Mouse (Mus musculus) forebrain, embryonic 10.5 days (tissue): ENCODE results near the gene Rfx4. TPM values are rescaled to one million over a fixed set of nuclear protein-coding genes. Genes with fewer than 3 reads are reported as not detected.

Experiments used
- DNase-seq: peaks from one replicate; pipeline ENCODE4 v3.0.0-alpha.2; 2017; ENCODE audit warnings: low spot score; ENCODE audit errors: extremely low spot score
- H3K27ac ChIP-seq: fragments of 300-500 bp; sonication (generic); 2 replicates; pipeline ENCODE4 v1.5.1; 2016; ENCODE audit warnings: mild to moderate bottlenecking
- H3K27me3 ChIP-seq: fragments of 300-500 bp; sonication (generic); 2 replicates; pipeline ENCODE4 v1.6.1; 2016; ENCODE audit warnings: mild to moderate bottlenecking; ENCODE audit not compliant: poor library complexity, severe bottlenecking
- H3K36me3 ChIP-seq: fragments of 300-500 bp; sonication (generic); replicated peaks from 2 replicates; pipeline ENCODE4 v1.6.1; 2016; ENCODE audit warnings: mild to moderate bottlenecking, moderate library complexity
- H3K4me1 ChIP-seq: fragments of 300-500 bp; sonication (generic); 2 replicates; pipeline ENCODE4 v1.6.1; 2016
- H3K4me3 ChIP-seq: fragments of 300-500 bp; sonication (generic); 2 replicates; pipeline ENCODE4 v1.5.1; 2016; ENCODE audit warnings: mild to moderate bottlenecking, moderate library complexity
- H3K9me3 ChIP-seq: fragments of 300-500 bp; sonication (generic); 2 replicates; pipeline ENCODE4 v1.6.1; 2016; ENCODE audit warnings: mild to moderate bottlenecking, moderate library complexity
- WGBS: fragments of 180-500 bp; shearing (Covaris S2); methylation state at CpG from one replicate; pipeline ENCODE4 v1.1.7; 2016; 5-methylcytosine and 5-hydroxymethylcytosine counted together
- polyA plus RNA-seq: library from polyadenylated mRNA; unstranded; fragments of >200 nt; fragmentation: Nextera tagmentation; extraction: Ambion mirVana; gene quantifications from 2 replicates; pipeline ENCODE4 v1.2.1, GENCODE M21; 2016

The Rfx4 gene
- polyA plus RNA-seq, result 24.8 and 26.1 TPM in 2 replicates

GRCm38 (mm10) chr10:84755786-84756203 is at the start of gene Rfx4:
TSS of gene Rfx4 (plus strand) at chr10:84756062.
- Histone ChIP-seq H3K36me3 (no peaks in the 10 kb centered on the region), H3K4me1 (peaks cover 70% of the 10 kb centered on the region), H3K4me3 (peak within 1 kb of the TSS; percentile 71), H3K27ac (peak within 1 kb of the TSS; percentile 94), H3K27me3 (peaks cover 96% of the 10 kb centered on the region), H3K9me3 (no peaks in the 10 kb centered on the region)
- WGBS, result under 1% methylated on average over 24 of the region's 24 CpGs
- peak; percentile 84 for DNase-seq

DNA sequence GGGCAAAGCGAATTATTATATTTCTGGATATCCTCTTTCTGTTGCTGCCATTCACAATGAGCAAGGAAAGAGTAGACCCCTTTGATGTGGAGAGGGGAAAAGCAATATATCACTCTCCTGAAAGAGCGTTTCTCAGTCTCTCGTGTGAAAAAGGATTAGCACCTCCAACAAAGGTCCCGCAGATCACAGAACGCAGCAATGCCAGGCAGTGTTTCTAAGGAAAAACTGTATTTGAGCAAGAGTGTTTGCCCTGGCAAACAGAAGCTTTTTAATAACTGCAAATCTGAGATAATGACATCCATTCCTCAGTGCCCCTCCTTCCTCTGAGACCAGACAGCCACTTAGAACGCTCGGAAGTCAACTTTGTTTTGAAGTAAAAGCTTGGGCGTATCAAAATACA is 49.3 kb upstream of the Rfx4 start:
- DNase-seq, result no peak
- Histone ChIP-seq H3K4me1 (peaks cover 54% of the 10 kb centered on the region), H3K27me3 (peaks cover 47% of the 10 kb centered on the region), H3K9me3 (no peaks in the 10 kb centered on the region), H3K4me3 (no peak overlapping the region), H3K27ac (no peak overlapping the region), H3K36me3 (peaks cover 11% of the 10 kb centered on the region)
- WGBS, result 53% methylated on average over 8 of the region's 8 CpGs

- no peak for DNase-seq
- WGBS, result 25% methylated on average over 6 of the region's 6 CpGs
- Histone ChIP-seq H3K4me3 (no peak overlapping the region), H3K9me3 (no peaks in the 10 kb centered on the region), H3K36me3 (peaks cover 8% of the 10 kb centered on the region), H3K27ac (peak overlapping the region; percentile 20; the same call in 1 of the 2 replicates), H3K4me1 (peaks cover 60% of the 10 kb centered on the region), H3K27me3 (peaks cover 54% of the 10 kb centered on the region)
These were observed 48.6 kb upstream of the Rfx4 start for GRCm38 (mm10) chr10:84707226-84707625.

DNA sequence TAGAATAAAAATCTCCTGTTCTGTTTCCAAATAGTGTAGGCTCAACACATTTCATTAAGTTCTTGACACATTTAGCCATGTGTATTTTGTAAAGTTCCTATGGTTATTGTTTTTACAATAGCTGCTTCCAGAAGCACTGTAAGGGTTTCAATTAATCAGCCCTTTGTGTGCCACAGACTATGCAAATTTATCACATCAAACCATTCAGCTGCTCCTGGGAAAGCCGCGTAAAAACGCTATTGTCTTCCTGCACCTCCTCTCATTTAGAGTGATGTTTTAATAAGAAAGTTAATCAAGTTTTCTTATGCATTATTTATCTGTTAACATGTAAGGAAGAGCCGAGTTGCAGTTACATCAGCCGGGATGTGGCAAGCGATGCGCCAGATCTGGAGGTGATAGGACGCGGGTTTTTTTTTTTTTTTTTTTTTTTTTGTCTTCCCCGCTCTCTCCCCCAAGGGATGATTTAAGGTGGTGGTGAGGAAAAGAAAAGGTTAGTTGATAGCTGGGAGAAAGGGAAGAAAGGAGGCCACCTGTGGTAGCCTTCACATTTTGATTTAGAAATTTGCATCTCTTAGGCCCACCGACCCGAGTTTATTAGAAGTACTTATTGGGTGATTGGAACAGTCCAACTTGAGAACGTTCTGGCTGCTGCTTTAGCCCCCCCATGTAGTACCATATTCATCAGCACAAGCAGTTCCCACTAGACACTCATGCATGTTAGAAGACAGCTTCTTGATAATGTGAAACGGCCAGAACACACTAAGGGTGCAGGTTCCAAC is 47.9 kb upstream of the Rfx4 start:
- Histone ChIP-seq H3K27ac (no peak overlapping the region), H3K4me1 (peaks cover 65% of the 10 kb centered on the region), H3K36me3 (peaks cover 12% of the 10 kb centered on the region; the same call in 1 of the 2 replicates), H3K27me3 (peaks cover 61% of the 10 kb centered on the region), H3K9me3 (no peaks in the 10 kb centered on the region), H3K4me3 (no peak overlapping the region)
- no peak for DNase-seq
- WGBS, result 20% methylated on average over 14 of the region's 14 CpGs

DNA sequence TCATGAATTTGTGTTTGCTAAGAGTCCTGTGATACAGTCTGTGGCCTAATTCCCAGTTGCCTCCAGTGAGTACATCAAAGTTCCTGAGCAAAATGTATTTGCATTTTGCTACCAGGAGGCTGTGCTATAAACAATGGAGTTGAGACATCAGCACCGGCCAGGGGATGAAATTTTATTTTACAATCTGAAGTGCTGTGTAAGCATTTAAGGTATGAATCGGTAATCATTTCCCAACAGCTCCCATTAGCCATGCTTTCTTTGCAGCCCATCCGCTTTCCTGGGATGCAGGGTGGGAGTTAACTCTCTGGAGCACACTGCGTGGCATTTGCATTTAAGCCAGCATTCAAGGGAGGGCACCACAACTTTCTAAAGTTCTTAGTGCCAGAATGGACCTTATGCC is 45.7 kb upstream of the Rfx4 start:
- DNase-seq, result no peak
- H3K36me3 ChIP-seq, result peaks cover 26% of the 10 kb centered on the region
- H3K9me3 ChIP-seq, result no peaks in the 10 kb centered on the region
- H3K27ac ChIP-seq, result no peak overlapping the region
- WGBS, result 39% methylated on average over 4 of the region's 4 CpGs
- no peak overlapping the region for H3K4me3 ChIP-seq
- peaks cover 65% of the 10 kb centered on the region for H3K4me1 ChIP-seq
- H3K27me3 ChIP-seq, result peaks cover 82% of the 10 kb centered on the region

DNA sequence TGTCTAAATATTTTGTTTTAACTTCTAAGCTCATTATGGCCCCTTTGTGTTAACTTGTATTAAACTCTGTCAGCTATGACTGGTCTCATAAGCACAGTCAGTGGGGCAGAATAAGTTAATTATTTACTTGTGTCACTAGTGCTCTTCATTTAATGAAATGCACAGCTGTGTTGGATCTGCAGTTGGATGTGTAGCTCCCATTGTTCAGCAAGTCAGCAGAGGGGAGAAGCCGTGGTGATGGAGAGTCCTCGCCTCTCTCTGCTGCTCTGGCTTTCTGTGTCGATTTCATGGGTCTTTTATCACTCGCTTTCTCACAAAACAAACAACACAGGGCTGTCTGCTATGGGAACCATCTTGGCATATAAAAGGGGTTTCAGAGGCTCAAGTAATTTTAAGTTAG is 45.0 kb upstream of the Rfx4 start:
- Histone ChIP-seq H3K9me3 (no peaks in the 10 kb centered on the region), H3K4me1 (peaks cover 63% of the 10 kb centered on the region), H3K27ac (0 out of 2 replicates have a peak overlapping the region, but pooled peaks have one; percentile 25), H3K27me3 (peaks cover 81% of the 10 kb centered on the region), H3K36me3 (peaks cover 33% of the 10 kb centered on the region), H3K4me3 (no peak overlapping the region)
- 10% methylated on average over 4 of the region's 4 CpGs for WGBS
- peak; percentile 37 for DNase-seq

DNA sequence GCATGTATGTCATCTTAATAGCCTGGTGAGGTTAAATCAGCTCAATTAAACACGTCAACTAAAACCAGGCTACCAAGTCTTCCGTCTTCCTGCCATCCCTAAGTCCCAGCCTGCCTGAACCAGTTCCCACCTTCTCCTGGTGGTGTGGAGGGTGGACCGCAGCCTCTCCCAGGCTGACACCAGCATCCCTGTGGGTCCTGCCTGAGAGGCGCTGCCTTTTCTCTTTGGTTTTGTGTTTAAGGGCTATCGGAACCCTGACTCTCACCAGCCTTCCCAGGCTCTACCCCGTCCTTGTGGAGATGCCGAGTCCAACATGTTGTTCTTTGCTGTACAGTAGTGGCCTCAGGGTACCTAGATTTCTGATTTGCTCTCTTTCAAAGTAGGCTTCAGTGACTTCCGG is 44.4 kb upstream of the Rfx4 start:
- DNase-seq, result no peak
- no peak overlapping the region for H3K27ac ChIP-seq
- peaks cover 81% of the 10 kb centered on the region for H3K27me3 ChIP-seq

GRCm38 (mm10) chr10:84711940-84712339 is 43.9 kb upstream of the Rfx4 start:
- H3K27ac ChIP-seq, result no peak overlapping the region
- peaks cover 85% of the 10 kb centered on the region for H3K27me3 ChIP-seq
- no peaks in the 10 kb centered on the region for H3K9me3 ChIP-seq
- peaks cover 52% of the 10 kb centered on the region for H3K4me1 ChIP-seq
- no peak overlapping the region for H3K4me3 ChIP-seq
- WGBS, result 87% methylated on average over 5 of the region's 5 CpGs
- no peak for DNase-seq
- H3K36me3 ChIP-seq, result peaks cover 43% of the 10 kb centered on the region

More for the DNA sequence above, 44.4 kb upstream of the Rfx4 start:
- H3K4me1 ChIP-seq, result peaks cover 57% of the 10 kb centered on the region
- H3K36me3 ChIP-seq, result peaks cover 39% of the 10 kb centered on the region
- H3K4me3 ChIP-seq, result no peak overlapping the region
- WGBS, result 68% methylated on average over 8 of the region's 8 CpGs
- H3K9me3 ChIP-seq, result no peaks in the 10 kb centered on the region

GRCm38 (mm10) chr10:84712532-84712931 is 43.3 kb upstream of the Rfx4 start:
- 79% methylated on average over 6 of the region's 6 CpGs for WGBS
- Histone ChIP-seq H3K4me1 (peaks cover 46% of the 10 kb centered on the region), H3K9me3 (no peaks in the 10 kb centered on the region), H3K4me3 (no peak overlapping the region), H3K36me3 (peaks cover 47% of the 10 kb centered on the region), H3K27me3 (peaks cover 79% of the 10 kb centered on the region), H3K27ac (no peak overlapping the region)
- no peak for DNase-seq

- no peak overlapping the region for H3K27ac ChIP-seq
- H3K4me1 ChIP-seq, result peaks cover 41% of the 10 kb centered on the region
- H3K9me3 ChIP-seq, result no peaks in the 10 kb centered on the region
- H3K4me3 ChIP-seq, result no peak overlapping the region
- H3K36me3 ChIP-seq, result peaks cover 47% of the 10 kb centered on the region
- 90% methylated on average over 10 of the region's 10 CpGs for WGBS
- H3K27me3 ChIP-seq, result peaks cover 76% of the 10 kb centered on the region
- DNase-seq, result no peak
These were observed 42.8 kb upstream of the Rfx4 start for GRCm38 (mm10) chr10:84713043-84713442.

- DNase-seq, result no peak
- WGBS, result 92% methylated on average over 7 of the region's 7 CpGs
These were observed 40.2 kb upstream of the Rfx4 start for GRCm38 (mm10) chr10:84715639-84716038.

DNA sequence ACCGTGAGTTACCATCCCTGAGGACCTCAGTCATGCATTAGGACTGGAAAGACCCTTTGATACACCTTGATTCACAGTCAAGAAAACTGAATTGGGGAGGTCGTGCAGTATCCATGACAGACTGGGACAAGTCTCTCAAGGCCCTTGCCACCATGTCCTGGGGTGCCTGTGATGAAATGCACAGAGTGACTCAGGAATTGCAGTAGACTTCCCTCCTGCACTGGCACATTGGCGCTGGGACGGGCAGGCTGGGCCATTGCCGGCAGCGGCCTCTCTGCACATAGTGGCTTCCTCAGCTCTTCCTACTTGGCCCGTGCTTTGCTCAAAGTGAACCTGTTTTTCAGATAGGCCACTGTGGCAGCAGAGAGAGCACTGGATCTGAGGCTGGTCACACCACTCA is 39.3 kb upstream of the Rfx4 start:
- no peak for DNase-seq
- WGBS, result 95% methylated on average over 7 of the region's 7 CpGs
- H3K4me3 ChIP-seq, result no peak overlapping the region
- no peak overlapping the region for H3K27ac ChIP-seq
- peaks cover 15% of the 10 kb centered on the region for H3K4me1 ChIP-seq
- H3K9me3 ChIP-seq, result no peaks in the 10 kb centered on the region
- H3K27me3 ChIP-seq, result peaks cover 59% of the 10 kb centered on the region
- H3K36me3 ChIP-seq, result peaks cover 64% of the 10 kb centered on the region

More at GRCm38 (mm10) chr10:84715639-84716038, 40.2 kb upstream of the Rfx4 start:
- Histone ChIP-seq H3K9me3 (no peaks in the 10 kb centered on the region), H3K4me1 (peaks cover 23% of the 10 kb centered on the region), H3K36me3 (peaks cover 54% of the 10 kb centered on the region), H3K4me3 (no peak overlapping the region), H3K27me3 (peaks cover 53% of the 10 kb centered on the region), H3K27ac (no peak overlapping the region)

GRCm38 (mm10) chr10:84722711-84723110 is 33.2 kb upstream of the Rfx4 start:
- Histone ChIP-seq H3K36me3 (peaks cover 49% of the 10 kb centered on the region), H3K27me3 (peaks cover 14% of the 10 kb centered on the region; the same call in 1 of the 2 replicates), H3K4me3 (no peak overlapping the region), H3K4me1 (peaks cover 17% of the 10 kb centered on the region), H3K9me3 (no peaks in the 10 kb centered on the region), H3K27ac (no peak overlapping the region)
- no peak for DNase-seq
- 65% methylated on average over 12 of the region's 12 CpGs for WGBS
